Mouse (Mus musculus) liver, embryonic 12.5 days (tissue): ENCODE data around the gene Ntng1. TPM values are rescaled to one million over a fixed set of nuclear protein-coding genes. Genes with fewer than 3 reads are reported as not detected.

Experiments used
- ATAC-seq: fragments of 200-750 bp; cut with Nextera tagmentation; 2 replicates; pipeline ENCODE4 v1.8.0; 2017; ENCODE audit warnings: moderate number of reproducible peaks, mild to moderate bottlenecking, moderate library complexity
- H3K27ac ChIP-seq: fragments of 300-500 bp; sonication (generic); 2 replicates; pipeline ENCODE4 v1.5.1; 2016; ENCODE audit warnings: mild to moderate bottlenecking
- H3K27me3 ChIP-seq: fragments of 300-500 bp; sonication (generic); replicated peaks from 2 replicates; pipeline ENCODE4 v1.6.1; 2016; ENCODE audit warnings: mild to moderate bottlenecking, moderate library complexity
- H3K36me3 ChIP-seq: fragments of 300-500 bp; sonication (generic); 2 replicates; pipeline ENCODE4 v1.6.1; 2016; ENCODE audit warnings: mild to moderate bottlenecking, moderate library complexity
- H3K4me1 ChIP-seq: fragments of 300-500 bp; sonication (generic); 2 replicates; pipeline ENCODE4 v1.6.1; 2016
- H3K4me2 ChIP-seq: fragments of 300-500 bp; sonication (generic); 2 replicates; pipeline ENCODE4 v1.6.1; 2016; ENCODE audit warnings: mild to moderate bottlenecking, moderate library complexity
- H3K4me3 ChIP-seq: fragments of 300-500 bp; sonication (generic); 2 replicates; pipeline ENCODE4 v1.5.1; 2016; ENCODE audit warnings: mild to moderate bottlenecking, moderate library complexity
- H3K9ac ChIP-seq: fragments of 300-500 bp; sonication (generic); 2 replicates; pipeline ENCODE4 v1.6.1; 2016; ENCODE audit warnings: mild to moderate bottlenecking, moderate library complexity
- H3K9me3 ChIP-seq: fragments of 300-500 bp; sonication (generic); replicated peaks from 2 replicates; pipeline ENCODE4 v1.6.1; 2016; ENCODE audit warnings: mild to moderate bottlenecking, moderate library complexity
- WGBS: fragments of 180-500 bp; shearing (Covaris S2); methylation state at CpG from one replicate; pipeline ENCODE4 v1.1.7; 2016; ENCODE audit not compliant: insufficient replicate concordance; 5-methylcytosine and 5-hydroxymethylcytosine counted together
- polyA plus RNA-seq: library from polyadenylated mRNA; unstranded; fragments of >200 nt; fragmentation: Nextera tagmentation; extraction: Ambion mirVana; gene quantifications from 2 replicates; pipeline ENCODE4 v1.2.1, GENCODE M21; 2016

The Ntng1 gene
- polyA plus RNA-seq, 1 experiment from 2014 or later: 0.20 TPM

DNA sequence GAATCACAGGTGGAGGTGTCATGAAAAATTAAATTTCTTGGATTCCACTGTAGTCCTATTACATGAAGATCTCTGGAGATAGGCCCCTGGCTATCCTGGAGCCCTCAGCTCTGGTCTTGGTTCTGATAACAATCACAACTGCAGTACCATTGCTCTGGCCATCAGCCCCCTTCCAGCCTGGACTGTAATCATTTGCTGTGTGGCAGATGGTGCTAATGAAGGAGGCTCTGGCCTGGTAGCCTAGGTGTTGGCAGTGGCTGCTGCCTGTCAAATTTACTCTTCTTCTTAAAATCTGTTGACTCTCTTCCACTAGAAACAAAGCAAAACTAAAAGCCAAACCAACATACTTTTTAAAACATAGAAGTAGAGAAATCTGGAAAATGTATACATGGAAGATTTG is 173.6 kb downstream of the Ntng1 start:
- H3K9me3 ChIP-seq: no peaks in the 10 kb centered on the region
- H3K4me3 ChIP-seq: no peak overlapping the region
- H3K36me3 ChIP-seq: no peaks in the 10 kb centered on the region
- H3K4me1 ChIP-seq: no peaks in the 10 kb centered on the region
- H3K9ac ChIP-seq: no peak overlapping the region
- no peaks in the 10 kb centered on the region for H3K27me3 ChIP-seq
- H3K4me2 ChIP-seq: no peak overlapping the region
- no peak overlapping the region for H3K27ac ChIP-seq
- ATAC-seq: no peak

GRCm38 (mm10) chr3:109962631-109963030 is 181.2 kb downstream of the Ntng1 start:
- no peak overlapping the region for H3K27ac ChIP-seq
- H3K27me3 ChIP-seq: no peaks in the 10 kb centered on the region
- H3K9me3 ChIP-seq: no peaks in the 10 kb centered on the region
- H3K9ac ChIP-seq: no peak overlapping the region
- no peaks in the 10 kb centered on the region for H3K36me3 ChIP-seq
- H3K4me1 ChIP-seq: no peaks in the 10 kb centered on the region
- no peak overlapping the region for H3K4me2 ChIP-seq
- H3K4me3 ChIP-seq: no peak overlapping the region
- 64% methylated on average over 2 of the region's 2 CpGs for WGBS
- ATAC-seq: no peak

DNA sequence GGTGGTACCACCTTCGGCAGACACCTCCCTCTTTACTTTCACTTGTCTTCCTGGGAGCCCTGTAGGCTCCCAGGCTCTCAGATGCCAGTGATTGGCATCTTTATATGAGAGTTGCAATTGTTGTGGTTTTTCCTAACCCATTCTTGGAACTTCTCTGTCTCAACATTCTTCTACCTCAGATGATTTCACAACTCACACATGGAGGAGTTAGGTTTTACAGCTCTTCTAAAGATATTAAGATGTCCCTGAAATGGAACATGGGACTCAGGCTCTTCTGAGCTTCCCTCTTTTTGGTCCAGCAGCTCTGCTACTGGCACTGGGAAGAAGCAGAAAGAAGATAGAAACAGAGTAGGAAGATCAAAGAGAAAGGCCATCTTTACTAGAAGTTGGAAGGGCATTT is 200.9 kb downstream of the Ntng1 start:
- H3K27me3 ChIP-seq: no peaks in the 10 kb centered on the region
- no peak for ATAC-seq
- no peak overlapping the region for H3K4me3 ChIP-seq
- H3K36me3 ChIP-seq: no peaks in the 10 kb centered on the region
- no peaks in the 10 kb centered on the region for H3K4me1 ChIP-seq
- H3K4me2 ChIP-seq: no peak overlapping the region
- H3K9ac ChIP-seq: no peak overlapping the region
- WGBS: 73% methylated on average over 1 of the region's 1 CpGs
- no peak overlapping the region for H3K27ac ChIP-seq
- H3K9me3 ChIP-seq: no peaks in the 10 kb centered on the region

DNA sequence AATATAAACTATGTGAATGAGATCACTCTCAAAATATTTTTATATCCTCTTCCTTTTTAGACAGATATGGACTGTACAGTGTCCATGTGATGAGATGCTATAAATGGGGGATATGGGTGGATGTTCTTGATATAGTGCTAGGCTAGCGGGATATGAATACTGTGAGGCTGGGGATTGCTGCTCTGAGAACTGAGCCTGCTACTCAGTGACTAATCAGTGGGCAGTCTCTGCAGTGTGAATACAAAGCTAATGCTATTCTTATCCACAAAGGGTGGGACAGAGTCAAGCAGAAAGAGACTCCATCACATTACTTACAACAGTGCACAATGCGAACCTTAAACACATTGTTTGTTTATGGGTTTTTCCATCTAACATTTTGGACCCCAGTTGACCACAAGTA is 206.2 kb downstream of the Ntng1 start:
- WGBS: 76% methylated on average over 2 of the region's 2 CpGs
- H3K4me2 ChIP-seq: no peak overlapping the region
- no peak overlapping the region for H3K9ac ChIP-seq
- no peaks in the 10 kb centered on the region for H3K4me1 ChIP-seq
- H3K36me3 ChIP-seq: no peaks in the 10 kb centered on the region
- no peak for ATAC-seq
- no peaks in the 10 kb centered on the region for H3K27me3 ChIP-seq
- H3K9me3 ChIP-seq: no peaks in the 10 kb centered on the region
- H3K27ac ChIP-seq: no peak overlapping the region
- H3K4me3 ChIP-seq: no peak overlapping the region

- ATAC-seq: no peak
- Histone ChIP-seq H3K36me3 (no peaks in the 10 kb centered on the region), H3K9me3 (no peaks in the 10 kb centered on the region), H3K27ac (no peak overlapping the region), H3K4me2 (no peak overlapping the region), H3K27me3 (no peaks in the 10 kb centered on the region), H3K9ac (no peak overlapping the region), H3K4me3 (no peak overlapping the region), H3K4me1 (no peaks in the 10 kb centered on the region)
- WGBS: 73% methylated on average over 3 of the region's 3 CpGs
Observed at GRCm38 (mm10) chr3:109936275-109936674, 207.5 kb downstream of the Ntng1 start.

GRCm38 (mm10) chr3:109932261-109932660 is 211.6 kb downstream of the Ntng1 start:
- Histone ChIP-seq H3K4me1 (no peaks in the 10 kb centered on the region), H3K9ac (no peak overlapping the region), H3K4me2 (no peak overlapping the region), H3K4me3 (no peak overlapping the region), H3K27me3 (no peaks in the 10 kb centered on the region), H3K36me3 (no peaks in the 10 kb centered on the region), H3K27ac (no peak overlapping the region), H3K9me3 (no peaks in the 10 kb centered on the region)
- 60% methylated on average over 8 of the region's 8 CpGs for WGBS
- ATAC-seq: no peak

DNA sequence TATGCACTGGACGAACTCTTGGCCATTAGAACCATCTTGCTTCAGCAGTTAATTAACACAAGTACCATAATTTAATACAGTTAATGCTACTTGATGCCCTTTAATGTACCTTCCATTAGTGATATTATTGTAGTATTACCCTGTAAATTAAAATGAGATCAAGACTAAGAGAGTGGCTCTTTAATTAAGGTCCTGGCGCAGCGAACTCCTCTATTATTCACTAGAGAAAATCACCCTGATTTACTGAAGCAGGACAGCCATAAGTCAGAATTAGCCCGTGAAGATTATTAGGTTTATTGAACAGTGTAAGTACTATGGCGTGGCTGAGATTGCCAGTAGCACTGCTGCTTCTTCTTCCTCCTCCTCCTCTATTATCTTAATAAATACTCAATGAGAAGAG is 212.8 kb downstream of the Ntng1 start:
- Histone ChIP-seq H3K36me3 (no peaks in the 10 kb centered on the region), H3K4me2 (no peak overlapping the region), H3K9me3 (no peaks in the 10 kb centered on the region), H3K27me3 (no peaks in the 10 kb centered on the region), H3K4me3 (no peak overlapping the region), H3K9ac (no peak overlapping the region), H3K27ac (no peak overlapping the region), H3K4me1 (no peaks in the 10 kb centered on the region)
- ATAC-seq: no peak
- WGBS: 67% methylated on average over 5 of the region's 5 CpGs

GRCm38 (mm10) chr3:109923788-109924187 is 220.0 kb downstream of the Ntng1 start:
- Histone ChIP-seq H3K27ac (no peak overlapping the region), H3K27me3 (no peaks in the 10 kb centered on the region), H3K4me1 (no peaks in the 10 kb centered on the region), H3K36me3 (no peaks in the 10 kb centered on the region), H3K4me2 (no peak overlapping the region), H3K4me3 (no peak overlapping the region), H3K9me3 (no peaks in the 10 kb centered on the region), H3K9ac (no peak overlapping the region)
- no peak for ATAC-seq
- WGBS: 51% methylated on average over 4 of the region's 4 CpGs

- H3K27ac ChIP-seq: no peak overlapping the region
- H3K36me3 ChIP-seq: no peaks in the 10 kb centered on the region
- no peak overlapping the region for H3K9ac ChIP-seq
- ATAC-seq: no peak
- H3K4me2 ChIP-seq: no peak overlapping the region
- WGBS: 73% methylated on average over 3 of the region's 3 CpGs
- H3K4me3 ChIP-seq: no peak overlapping the region
- no peaks in the 10 kb centered on the region for H3K9me3 ChIP-seq
- no peaks in the 10 kb centered on the region for H3K27me3 ChIP-seq
- H3K4me1 ChIP-seq: no peaks in the 10 kb centered on the region
Observed at GRCm38 (mm10) chr3:109918996-109919395, 224.8 kb downstream of the Ntng1 start.

- Histone ChIP-seq H3K9me3 (no peaks in the 10 kb centered on the region), H3K4me2 (no peak overlapping the region), H3K4me3 (no peak overlapping the region), H3K27ac (no peak overlapping the region), H3K27me3 (no peaks in the 10 kb centered on the region), H3K36me3 (no peaks in the 10 kb centered on the region), H3K4me1 (no peaks in the 10 kb centered on the region), H3K9ac (no peak overlapping the region)
- no peak for ATAC-seq
- WGBS: 66% methylated on average over 8 of the region's 8 CpGs
Observed at GRCm38 (mm10) chr3:109917926-109918694, 225.7 kb downstream of the Ntng1 start.

- no peak for ATAC-seq
- H3K9me3 ChIP-seq: no peaks in the 10 kb centered on the region
- no peaks in the 10 kb centered on the region for H3K27me3 ChIP-seq
- no peak overlapping the region for H3K4me2 ChIP-seq
- H3K36me3 ChIP-seq: no peaks in the 10 kb centered on the region
- no peak overlapping the region for H3K9ac ChIP-seq
- no peak overlapping the region for H3K4me3 ChIP-seq
- WGBS: 64% methylated on average over 4 of the region's 4 CpGs
- no peaks in the 10 kb centered on the region for H3K4me1 ChIP-seq
- no peak overlapping the region for H3K27ac ChIP-seq
Observed at GRCm38 (mm10) chr3:109917077-109917476, 226.7 kb downstream of the Ntng1 start.

DNA sequence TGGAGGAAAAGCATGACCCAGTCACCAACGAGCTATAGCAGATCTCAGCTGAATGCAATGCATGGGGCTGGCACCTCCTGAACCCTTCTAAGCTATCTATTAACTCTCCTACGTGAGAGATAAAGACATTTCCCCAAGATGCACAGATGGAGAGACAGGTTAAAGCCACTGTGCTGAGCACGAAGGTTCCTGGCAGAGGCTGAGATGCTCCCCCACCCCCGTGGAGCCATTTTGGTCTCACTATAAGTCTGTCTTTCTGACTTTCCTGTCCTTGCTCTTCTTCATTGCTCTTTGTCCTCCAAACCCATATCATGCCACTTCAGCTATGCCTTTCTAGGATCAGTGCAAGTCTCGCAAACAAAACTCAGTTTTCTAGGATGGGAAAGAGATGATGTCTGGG is 229.6 kb downstream of the Ntng1 start:
- no peak for ATAC-seq
- H3K36me3 ChIP-seq: no peaks in the 10 kb centered on the region
- H3K27ac ChIP-seq: no peak overlapping the region
- no peak overlapping the region for H3K4me3 ChIP-seq
- H3K9ac ChIP-seq: no peak overlapping the region
- H3K9me3 ChIP-seq: no peaks in the 10 kb centered on the region
- WGBS: 47% methylated on average over 5 of the region's 5 CpGs
- H3K4me1 ChIP-seq: no peaks in the 10 kb centered on the region
- no peak overlapping the region for H3K4me2 ChIP-seq
- H3K27me3 ChIP-seq: no peaks in the 10 kb centered on the region

DNA sequence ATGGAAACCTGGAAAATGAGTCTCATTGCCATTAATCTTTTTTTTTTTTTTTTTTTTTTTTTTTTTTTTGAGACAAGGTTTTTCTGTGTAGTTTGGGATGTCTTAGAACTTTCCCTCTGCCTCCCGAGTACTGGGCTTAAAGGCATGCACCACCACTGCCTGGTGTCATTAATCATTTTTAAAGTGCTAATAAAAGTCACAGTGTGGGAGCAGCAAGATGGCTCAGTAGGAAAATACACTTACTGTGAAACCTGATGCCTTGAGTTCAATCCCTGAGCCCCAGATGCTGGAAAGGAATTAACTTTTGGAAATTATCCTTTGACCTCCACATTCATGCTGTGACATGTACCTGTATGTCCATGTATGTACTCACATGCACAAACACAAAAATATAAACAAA is 253.2 kb downstream of the Ntng1 start:
- no peak for ATAC-seq
- Histone ChIP-seq H3K27me3 (no peaks in the 10 kb centered on the region), H3K4me3 (no peak overlapping the region), H3K27ac (no peak overlapping the region), H3K9ac (no peak overlapping the region), H3K9me3 (no peaks in the 10 kb centered on the region), H3K4me1 (no peaks in the 10 kb centered on the region), H3K4me2 (no peak overlapping the region), H3K36me3 (no peaks in the 10 kb centered on the region)
- 50% methylated on average over 1 of the region's 1 CpGs for WGBS
